Mouse (Mus musculus) embryonic facial prominence, embryonic 11.5 days (tissue): ENCODE results near the gene Synm. TPM values are rescaled to one million over a fixed set of nuclear protein-coding genes. Genes with fewer than 3 reads are reported as not detected.

Experiments used
- ATAC-seq: fragments of 200-750 bp; cut with Nextera tagmentation; replicated peaks from 2 replicates; pipeline ENCODE4 v1.8.0; 2017; ENCODE audit warnings: low read depth; ENCODE audit not compliant: insufficient number of reproducible peaks, low FRiP score, low TSS enrichment
- DNase-seq: peaks from one replicate; pipeline ENCODE4 v3.0.0-alpha.2; 2015; ENCODE audit warnings: low spot score
- H3K27ac ChIP-seq: fragments of 300-500 bp; sonication (generic); replicated peaks from 2 replicates; pipeline ENCODE4 v1.5.1; 2014; ENCODE audit warnings: mild to moderate bottlenecking, low read depth, low read length, control low read depth
- H3K27me3 ChIP-seq: fragments of 300-500 bp; sonication (generic); 2 replicates; pipeline ENCODE4 v1.6.1; 2014; ENCODE audit warnings: mild to moderate bottlenecking, low read length, moderate library complexity, mixed read lengths; ENCODE audit not compliant: control insufficient read depth, insufficient read depth
- H3K36me3 ChIP-seq: fragments of 300-500 bp; sonication (generic); replicated peaks from 2 replicates; pipeline ENCODE4 v1.6.1; 2014; ENCODE audit warnings: low read depth, mild to moderate bottlenecking, low read length, moderate library complexity, mixed read lengths; ENCODE audit not compliant: control insufficient read depth, insufficient read depth
- H3K4me1 ChIP-seq: fragments of 300-500 bp; sonication (generic); 2 replicates; pipeline ENCODE4 v1.6.1; 2014; ENCODE audit warnings: low read length, mixed read lengths; ENCODE audit not compliant: control insufficient read depth, insufficient read depth
- H3K4me2 ChIP-seq: fragments of 300-500 bp; sonication (generic); 2 replicates; pipeline ENCODE4 v1.6.1; 2014; ENCODE audit warnings: low read depth, mild to moderate bottlenecking, control low read depth, low read length, moderate library complexity
- H3K4me3 ChIP-seq: fragments of 300-500 bp; sonication (generic); 2 replicates; pipeline ENCODE4 v1.5.1; 2014; ENCODE audit warnings: low read depth, low read length, control low read depth
- H3K9ac ChIP-seq: fragments of 300-500 bp; sonication (generic); replicated peaks from 2 replicates; pipeline ENCODE4 v1.6.1; 2014; ENCODE audit warnings: mild to moderate bottlenecking, control low read depth, low read length
- H3K9me3 ChIP-seq: fragments of 300-500 bp; sonication (generic); replicated peaks from 2 replicates; pipeline ENCODE4 v1.6.1; 2016; ENCODE audit warnings: mild to moderate bottlenecking, low read length, inconsistent platforms, mixed read lengths; ENCODE audit not compliant: control insufficient read depth
- WGBS: fragments of 180-500 bp; shearing (Covaris S2); extraction: QIAGEN DNeasy Blood & Tissue Kit; methylation state at CpG from one replicate; pipeline ENCODE4 v1.1.7; 2014; 5-methylcytosine and 5-hydroxymethylcytosine counted together
- polyA plus RNA-seq: library from polyadenylated mRNA; unstranded; fragments of >200 nt; fragmentation: Nextera tagmentation; extraction: Ambion mirVana; gene quantifications from 2 replicates; pipeline ENCODE4 v1.2.1, GENCODE M21; 2014

Gene Synm
- polyA plus RNA-seq, 1 experiment from 2014 or later: 1.3 TPM

- no peak for DNase-seq
- H3K27me3 ChIP-seq: peaks cover 1% of the 10 kb centered on the region; the same call in 1 of the 2 replicates
- no peaks in the 10 kb centered on the region for H3K9me3 ChIP-seq
- H3K4me2 ChIP-seq: no peak overlapping the region
- H3K27ac ChIP-seq: no peak overlapping the region
- no peak for ATAC-seq
- no peaks in the 10 kb centered on the region for H3K36me3 ChIP-seq
- WGBS: 71% methylated on average over 3 of the region's 3 CpGs
- no peak overlapping the region for H3K9ac ChIP-seq
- no peaks in the 10 kb centered on the region for H3K4me1 ChIP-seq
- H3K4me3 ChIP-seq: no peak overlapping the region
Measured at GRCm38 (mm10) chr7:67763625-67764024, 4.1 kb upstream of the Synm start.

GRCm38 (mm10) chr7:67758858-67759628 lies 499 bp downstream of the Synm start:
- H3K4me3 ChIP-seq: peak overlapping the region; percentile 43
- 0 out of 2 replicates have a peak, but pooled peaks cover 2% of the 10 kb centered on the region for H3K4me1 ChIP-seq
- DNase-seq (peak; percentile 75), ATAC-seq (peak; percentile 86)
- H3K36me3 ChIP-seq: no peaks in the 10 kb centered on the region
- no peak overlapping the region for H3K27ac ChIP-seq
- H3K4me2 ChIP-seq: peak overlapping the region; percentile 93
- peaks cover 6% of the 10 kb centered on the region for H3K27me3 ChIP-seq
- peak overlapping the region; percentile 63 for H3K9ac ChIP-seq
- H3K9me3 ChIP-seq: no peaks in the 10 kb centered on the region
- under 1% methylated on average over 92 of the region's 92 CpGs for WGBS

GRCm38 (mm10) chr7:67758506-67758857 lies 1.1 kb downstream of the Synm start:
- WGBS: under 1% methylated on average over 19 of the region's 19 CpGs
- Histone ChIP-seq H3K27ac (no peak overlapping the region), H3K27me3 (peaks cover 6% of the 10 kb centered on the region), H3K9me3 (no peaks in the 10 kb centered on the region), H3K9ac (peak overlapping the region; percentile 63), H3K4me2 (peak overlapping the region; percentile 93), H3K4me3 (peak overlapping the region; percentile 43), H3K4me1 (0 out of 2 replicates have a peak, but pooled peaks cover 2% of the 10 kb centered on the region), H3K36me3 (no peaks in the 10 kb centered on the region)
- ATAC-seq (0 out of 2 replicates have a peak, but pooled peaks have one; percentile 4), DNase-seq (no peak)

- DNase-seq (no peak), ATAC-seq (no peak)
- no peaks in the 10 kb centered on the region for H3K9me3 ChIP-seq
- 75% methylated on average over 5 of the region's 5 CpGs for WGBS
- no peaks in the 10 kb centered on the region for H3K36me3 ChIP-seq
- H3K4me3 ChIP-seq: no peak overlapping the region
- H3K4me1 ChIP-seq: 0 out of 2 replicates have a peak, but pooled peaks cover 2% of the 10 kb centered on the region
- H3K4me2 ChIP-seq: no peak overlapping the region
- H3K27me3 ChIP-seq: peaks cover 6% of the 10 kb centered on the region
- no peak overlapping the region for H3K27ac ChIP-seq
- H3K9ac ChIP-seq: no peak overlapping the region
Measured at GRCm38 (mm10) chr7:67756636-67757035, 2.9 kb downstream of the Synm start.

GRCm38 (mm10) chr7:67755366-67755765 lies 4.2 kb downstream of the Synm start:
- no peaks in the 10 kb centered on the region for H3K9me3 ChIP-seq
- H3K36me3 ChIP-seq: no peaks in the 10 kb centered on the region
- 84% methylated on average over 7 of the region's 7 CpGs for WGBS
- no peak overlapping the region for H3K27ac ChIP-seq
- no peak overlapping the region for H3K4me3 ChIP-seq
- ATAC-seq: no peak
- H3K4me2 ChIP-seq: no peak overlapping the region
- H3K4me1 ChIP-seq: 0 out of 2 replicates have a peak, but pooled peaks cover 2% of the 10 kb centered on the region
- no peak for DNase-seq
- no peak overlapping the region for H3K9ac ChIP-seq
- peaks cover 6% of the 10 kb centered on the region for H3K27me3 ChIP-seq

- ATAC-seq (no peak), DNase-seq (no peak)
- H3K4me1 ChIP-seq: 0 out of 2 replicates have a peak, but pooled peaks cover 2% of the 10 kb centered on the region
- H3K9me3 ChIP-seq: no peaks in the 10 kb centered on the region
- H3K4me2 ChIP-seq: no peak overlapping the region
- H3K4me3 ChIP-seq: no peak overlapping the region
- WGBS: 76% methylated on average over 11 of the region's 11 CpGs
- peaks cover 6% of the 10 kb centered on the region for H3K27me3 ChIP-seq
- no peak overlapping the region for H3K27ac ChIP-seq
- no peaks in the 10 kb centered on the region for H3K36me3 ChIP-seq
- no peak overlapping the region for H3K9ac ChIP-seq
Measured at GRCm38 (mm10) chr7:67754606-67755005, 4.9 kb downstream of the Synm start.

GRCm38 (mm10) chr7:67749441-67750239 lies 9.9 kb downstream of the Synm start:
- Histone ChIP-seq H3K27me3 (no peaks in the 10 kb centered on the region), H3K9ac (no peak overlapping the region), H3K9me3 (no peaks in the 10 kb centered on the region), H3K27ac (no peak overlapping the region), H3K36me3 (no peaks in the 10 kb centered on the region), H3K4me2 (no peak overlapping the region), H3K4me3 (no peak overlapping the region), H3K4me1 (no peaks in the 10 kb centered on the region)
- WGBS: 72% methylated on average over 4 of the region's 4 CpGs
- no peak for ATAC-seq
- no peak for DNase-seq
